Mouse (Mus musculus) regulatory T cell (primary cell): ENCODE measurements at regions not wholly inside any gene's neighbourhood (a gene's known extent, or its start where the extent isn't known, plus 50 kb on each side); places are given as distances from the start of the nearest gene placed in this dataset.

ENCODE experiments used
- in situ Hi-C: fragments of 300-600 bp; cut with MboI, MseI; formaldehyde crosslinking; loops from one replicate; pipeline ENCODE4 v1.15.1; 2025; ENCODE audit warnings: high pct_unique_total_duplicates

- in situ Hi-C loops, result loop anchor here (10.0 kb wide), 1 partner anchor 193 kb away; no protein-coding TSS in a partner anchor
Observed at GRCm38 (mm10) chr10:19491513-19492380, 100.0 kb upstream of the Ifngr1 start.

- in situ Hi-C loops, result loop anchor here (5.0 to 10.0 kb wide), 2 partner anchors 83 to 190 kb away; no protein-coding TSS in a partner anchor
Observed at GRCm38 (mm10) chr10:19494461-19495105, 97.2 kb upstream of the Ifngr1 start.

DNA sequence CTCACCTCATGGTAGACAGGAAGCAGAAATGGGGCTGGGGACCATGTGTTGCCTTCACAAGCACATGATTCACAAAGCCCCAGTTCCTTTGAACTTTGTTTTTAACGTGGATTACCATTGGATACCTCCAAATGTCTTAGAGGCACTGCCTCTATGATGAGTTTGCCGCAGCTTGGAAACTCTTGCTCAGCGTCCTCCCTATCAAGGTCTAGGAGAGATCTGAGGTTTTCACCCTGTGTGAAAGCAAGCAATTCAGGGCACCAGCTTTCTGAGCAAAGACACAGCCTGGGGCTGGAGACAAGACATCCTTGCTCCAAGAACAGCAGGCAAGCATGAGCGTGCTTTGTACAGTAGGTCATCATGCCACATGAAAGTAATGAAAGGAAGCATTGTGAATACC is 93.6 kb upstream of the Ifngr1 start:
- in situ Hi-C loops, result loop anchor here (5.0 to 10.0 kb wide), 2 partner anchors 79 to 187 kb away; no protein-coding TSS in a partner anchor

DNA sequence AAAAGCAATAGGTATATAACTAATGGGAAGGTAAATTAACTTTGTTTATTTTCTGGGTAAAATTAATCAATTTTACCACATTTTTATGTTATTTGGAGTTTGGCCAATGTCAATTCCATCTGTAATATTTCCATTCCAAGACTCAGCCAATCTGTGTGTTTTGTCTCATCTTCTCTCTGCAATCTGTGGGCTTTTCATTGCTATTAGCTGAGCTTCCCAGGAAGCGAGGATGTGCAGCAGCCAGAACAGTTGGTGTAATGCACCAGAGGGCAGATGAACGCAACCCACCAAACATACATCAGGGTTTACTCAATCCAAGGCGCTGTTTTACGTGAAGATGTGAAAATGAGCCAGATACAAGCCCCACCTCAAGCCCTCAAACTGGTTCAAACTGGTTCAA is 88.9 kb upstream of the Ifngr1 start:
- in situ Hi-C loops, result loop anchor here (25.0 kb wide), 1 partner anchor 266 kb away; no protein-coding TSS in a partner anchor

GRCm38 (mm10) chr10:19503846-19504765 is 87.6 kb upstream of the Ifngr1 start:
- in situ Hi-C loops, result loop anchor here (25.0 kb wide), 1 partner anchor 267 kb away; no protein-coding TSS in a partner anchor

GRCm38 (mm10) chr10:19505174-19505573 is 86.6 kb upstream of the Ifngr1 start:
- in situ Hi-C loops, result loop anchor here (25.0 kb wide), 1 partner anchor 268 kb away; no protein-coding TSS in a partner anchor

DNA sequence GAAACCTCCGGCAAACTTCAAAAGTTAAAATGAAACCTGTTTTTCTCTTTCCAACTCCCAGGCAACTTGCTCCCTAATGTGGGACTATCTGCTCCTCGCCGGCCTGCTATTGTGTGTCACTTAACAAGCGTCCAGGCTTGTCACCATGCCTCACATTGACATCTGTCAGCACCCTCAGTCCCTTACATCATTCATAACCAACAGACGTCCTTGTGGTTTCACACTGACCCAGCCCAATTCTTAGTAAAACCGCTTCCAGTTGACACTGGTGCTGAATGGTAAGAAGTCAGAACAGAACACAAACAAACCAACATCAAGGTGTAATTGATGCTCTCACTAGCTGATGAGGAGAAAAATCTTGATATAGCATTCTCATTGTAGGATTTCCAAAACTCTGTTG is 85.8 kb upstream of the Ifngr1 start:
- in situ Hi-C loops, result loop anchor here (25.0 kb wide), 1 partner anchor 269 kb away; no protein-coding TSS in a partner anchor

DNA sequence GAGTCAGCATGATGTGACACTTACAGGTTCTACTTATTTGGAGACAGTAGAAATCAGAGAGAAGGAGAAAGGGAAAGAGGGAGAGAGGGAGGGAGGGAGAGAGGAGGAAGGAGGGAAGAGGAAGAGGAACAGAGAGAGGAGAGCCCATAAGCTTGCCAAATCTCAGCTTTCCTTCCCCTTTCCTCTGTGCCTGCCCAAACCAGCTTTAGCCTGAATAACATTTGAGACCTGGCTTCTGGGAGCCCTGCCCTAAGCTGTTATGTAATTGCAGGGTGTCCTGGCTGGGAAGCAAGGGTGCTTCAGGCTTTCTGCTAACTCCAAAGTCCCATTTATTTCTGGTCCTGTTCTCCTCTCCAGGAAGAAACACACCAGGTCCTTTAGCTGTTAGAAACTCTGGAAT is 85.3 kb upstream of the Ifngr1 start:
- in situ Hi-C loops, result loop anchor here (25.0 kb wide), 1 partner anchor 269 kb away; no protein-coding TSS in a partner anchor

DNA sequence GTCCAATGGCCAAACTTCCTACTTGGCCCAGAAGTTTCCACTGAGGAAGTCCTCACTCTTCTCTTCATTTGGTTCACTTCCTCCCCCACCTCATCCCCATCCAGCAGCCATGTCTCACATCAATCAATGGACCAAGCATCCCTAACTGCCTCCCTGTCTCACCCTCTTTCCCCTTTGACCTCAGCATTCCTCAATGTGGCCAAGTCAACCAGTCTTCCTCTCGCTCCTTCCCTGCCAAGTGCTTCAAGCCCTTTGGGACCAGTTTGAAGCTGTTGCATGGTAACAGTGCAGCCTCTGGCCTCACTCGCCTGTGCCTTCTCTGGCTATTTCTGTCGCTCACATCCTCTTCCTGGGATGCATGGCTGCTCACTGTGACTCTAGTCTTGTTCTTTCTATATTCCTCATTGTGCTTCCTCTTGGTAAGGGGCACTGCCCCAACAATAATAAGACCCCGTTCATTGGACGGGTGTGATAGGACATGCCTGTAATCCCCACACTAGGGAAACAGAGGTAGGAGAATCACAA is 83.5 kb upstream of the Ifngr1 start:
- in situ Hi-C loops, result loop anchor here (25.0 kb wide), 1 partner anchor 271 kb away; no protein-coding TSS in a partner anchor

DNA sequence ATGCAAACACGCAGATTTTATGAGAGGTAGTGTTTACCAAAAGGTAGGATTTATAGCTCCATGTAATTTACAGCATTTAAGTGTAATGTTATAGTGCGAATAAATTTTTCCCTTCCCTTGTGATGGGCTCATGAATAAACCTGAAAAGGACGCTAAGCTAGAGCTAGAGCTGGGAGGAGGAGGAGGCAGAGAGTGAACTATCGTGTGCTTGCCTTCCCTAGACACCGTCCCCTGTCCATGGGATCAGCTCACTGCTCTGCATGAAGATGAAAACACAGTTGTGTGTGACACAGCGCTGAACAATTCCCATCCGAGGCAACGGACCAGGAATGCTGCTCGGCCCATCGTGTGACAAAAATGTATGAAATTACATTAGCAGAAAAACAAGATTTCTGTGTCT is 81.7 kb upstream of the Ifngr1 start:
- in situ Hi-C loops, result loop anchor here (25.0 kb wide), 1 partner anchor 273 kb away; no protein-coding TSS in a partner anchor

- in situ Hi-C loops, result loop anchor here (25.0 kb wide), 1 partner anchor 277 kb away; no protein-coding TSS in a partner anchor
Observed at GRCm38 (mm10) chr10:19514366-19514765, 77.4 kb upstream of the Ifngr1 start.

- in situ Hi-C loops, result loop anchor here (25.0 kb wide), 1 partner anchor 278 kb away; no protein-coding TSS in a partner anchor
Observed at GRCm38 (mm10) chr10:19514837-19515236, 76.9 kb upstream of the Ifngr1 start.

GRCm38 (mm10) chr10:19516011-19516410 is 75.7 kb upstream of the Ifngr1 start:
- in situ Hi-C loops, result loop anchor here (25.0 kb wide), 1 partner anchor 279 kb away; no protein-coding TSS in a partner anchor

- in situ Hi-C loops, result loop anchor here (25.0 kb wide), 1 partner anchor 280 kb away; no protein-coding TSS in a partner anchor
Observed at GRCm38 (mm10) chr10:19517093-19517492, 74.7 kb upstream of the Ifngr1 start.

- in situ Hi-C loops, result loop anchor here (25.0 kb wide), 1 partner anchor 281 kb away; no protein-coding TSS in a partner anchor
Observed at GRCm38 (mm10) chr10:19518763-19519162, 73.0 kb upstream of the Ifngr1 start.

- in situ Hi-C loops, result loop anchor here (25.0 kb wide), 1 partner anchor 285 kb away; no protein-coding TSS in a partner anchor
Observed at GRCm38 (mm10) chr10:19522198-19522597, 69.6 kb upstream of the Ifngr1 start.

GRCm38 (mm10) chr10:19525939-19526338 is 65.8 kb upstream of the Ifngr1 start:
- in situ Hi-C loops, result no loop called here

GRCm38 (mm10) chr10:19526353-19526752 is 65.4 kb upstream of the Ifngr1 start:
- in situ Hi-C loops, result no loop called here

- in situ Hi-C loops, result no loop called here
Observed at GRCm38 (mm10) chr10:19529655-19530054, 62.1 kb upstream of the Ifngr1 start.

DNA sequence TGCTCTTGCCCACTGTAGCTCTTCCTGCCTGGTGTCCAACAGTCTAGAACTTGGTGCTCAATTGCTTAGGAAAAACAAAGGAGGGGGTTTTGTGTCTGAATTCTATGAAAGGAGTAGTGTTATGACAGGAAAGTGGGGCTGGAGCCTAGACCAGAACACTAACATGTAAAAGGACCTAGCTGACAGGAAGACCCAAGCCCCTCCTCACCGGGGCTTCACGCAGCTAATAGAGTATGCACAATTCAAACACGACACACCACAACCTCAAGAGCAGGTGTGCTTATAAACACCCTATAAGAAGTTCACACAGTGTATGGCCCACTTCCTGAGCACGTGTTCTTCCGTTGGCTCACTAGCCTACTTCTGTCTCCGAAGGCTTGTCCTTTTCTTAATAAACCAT is 61.7 kb upstream of the Ifngr1 start:
- in situ Hi-C loops, result no loop called here
